18 mouse cellular contexts compared by ENCODE assay signal in genomic region chr9:58521883-58522423, GRCm38 (mm10). TPM values are rescaled to one million over a fixed set of nuclear protein-coding genes. Genes with fewer than 3 reads are reported as not detected.
DNase-seq lines count a peak whose midpoint lies in the region; ATAC-seq and TF ChIP-seq lines count a peak whose summit lies in the region.
"Had no signal": no experiment of that assay in that cellular context is flagged by ENCODE, and none has a peak within 500 bp of the region (broad histone marks: within the 10 kb centered on the region; RNA-seq: fewer than 3 reads in every experiment).

No protein-coding gene starts in this region.

- 48% methylated on average over 4 of the region's 4 CpGs for WGBS in heart, embryonic 11.5 days (ENCODE audit: insufficient replicate concordance)
- 33% methylated on average over 4 of the region's 4 CpGs for WGBS in lung, adult 2 months

- H3K4me2 ChIP-seq in heart, embryonic 11.5 days, result no peak overlapping the region
- H3K4me2 ChIP-seq: embryonic facial prominence, embryonic 12.5 days; forebrain, embryonic 13.5 days; hindbrain, embryonic 12.5 days; limb, embryonic 15.5 days had no signal

- no peak overlapping the region for H3K4me3 ChIP-seq in heart, embryonic 11.5 days (ENCODE audit: low read depth, low read length)
- H3K4me3 ChIP-seq in megakaryocyte, embryonic 14.5 days (replicated peaks), result peak overlapping the region; percentile 42
- no peak overlapping the region for H3K4me3 ChIP-seq in lung, adult 2 months (replicated peaks; ENCODE audit: extremely low read depth, low read depth, low read length)
- H3K4me3 ChIP-seq: embryonic facial prominence, embryonic 12.5 days; forebrain, embryonic 13.5 days; hindbrain, embryonic 12.5 days; limb, embryonic 15.5 days had no signal

- no peaks in the 10 kb centered on the region; the same call in 1 of the 2 replicates for H3K36me3 ChIP-seq in heart, embryonic 11.5 days (ENCODE audit: control insufficient read depth, insufficient read depth, low read length)
- H3K36me3 ChIP-seq in megakaryocyte, embryonic 14.5 days (replicated peaks; ENCODE audit: low read length), result peaks cover 8% of the 10 kb centered on the region

- no peaks in the 10 kb centered on the region for H3K27me3 ChIP-seq in heart, embryonic 11.5 days (ENCODE audit: control insufficient read depth, insufficient read depth, low read length)
- H3K27me3 ChIP-seq in megakaryocyte, embryonic 14.5 days (replicated peaks), result peaks cover 8% of the 10 kb centered on the region
- H3K27me3 ChIP-seq: embryonic facial prominence, embryonic 12.5 days; forebrain, embryonic 13.5 days; hindbrain, embryonic 12.5 days; limb, embryonic 15.5 days had no signal

- TF ChIP-seq CTCF in lung, adult 2 months (IDR thresholded peaks at IDR 0.05; ENCODE audit: insufficient read depth, low read length), result no peak

- no peaks in the 10 kb centered on the region for H3K9me3 ChIP-seq in heart, embryonic 11.5 days (replicated peaks; ENCODE audit: control insufficient read depth, low read length)
- no peaks in the 10 kb centered on the region for H3K9me3 ChIP-seq in megakaryocyte, embryonic 14.5 days
- H3K9me3 ChIP-seq: embryonic facial prominence, embryonic 12.5 days; forebrain, embryonic 13.5 days; hindbrain, embryonic 12.5 days; limb, embryonic 15.5 days had no signal

- ATAC-seq in heart, embryonic 11.5 days (replicated peaks; ENCODE audit: insufficient number of reproducible peaks, low FRiP score, low TSS enrichment), result no peak
- no peak for ATAC-seq in megakaryocyte, adult 5-6 weeks (ENCODE audit: poor library complexity, severe bottlenecking)
- no peak for ATAC-seq in megakaryocyte-erythroid progenitor cell, adult 5-6 weeks (replicated peaks; ENCODE audit: low FRiP score, low TSS enrichment, poor library complexity, severe bottlenecking)
- ATAC-seq: activated CD4-positive, CD25-positive, alpha-beta regulatory T cell, adult 4 months; CD4-positive, CD25-positive, alpha-beta regulatory T cell, adult 4 months; forebrain, embryonic 13.5 days; intestine, embryonic 16.5 days had no signal

- H3K4me1 ChIP-seq in heart, embryonic 11.5 days (ENCODE audit: control insufficient read depth, insufficient read depth, low read length), result peaks cover 4% of the 10 kb centered on the region; the same call in 1 of the 2 replicates
- H3K4me1 ChIP-seq in megakaryocyte, embryonic 14.5 days, result peaks cover 45% of the 10 kb centered on the region
- no peaks in the 10 kb centered on the region for H3K4me1 ChIP-seq in lung, adult 2 months (ENCODE audit: control insufficient read depth, insufficient read depth, low read length)

- DNase-seq in heart, adult 9 months (ENCODE audit: low spot score in 2 of 2), result peak; percentile 18 to 24
- peak; percentile 86 for DNase-seq in fibroblast of lung, adult 2 months (ENCODE audit: low read depth)
- peak; percentile 33 for DNase-seq in skeletal muscle tissue, adult 2 months (ENCODE audit: low read depth, low spot score)
- DNase-seq in lung, adult 2 months, result no peak
- DNase-seq: cerebellum, postnatal 10 days; midbrain, embryonic 14.5 days; thymus, postnatal 14 days had no signal

- no peak for TF ChIP-seq POLR2A in lung, adult 2 months (IDR thresholded peaks at IDR 0.05; ENCODE audit: borderline replicate concordance, extremely low read depth, low read depth, low read length)

- no peak overlapping the region for H3K27ac ChIP-seq in heart, embryonic 11.5 days (ENCODE audit: low read depth, low read length)
- H3K27ac ChIP-seq: embryonic facial prominence, embryonic 12.5 days; forebrain, embryonic 13.5 days; hindbrain, embryonic 12.5 days; limb, embryonic 15.5 days had no signal

- H3K9ac ChIP-seq in heart, embryonic 11.5 days (ENCODE audit: low read depth, low read length), result no peak overlapping the region
- H3K9ac ChIP-seq: embryonic facial prominence, embryonic 12.5 days; forebrain, embryonic 13.5 days; hindbrain, embryonic 12.5 days; limb, embryonic 15.5 days had no signal

RNA-seq across cellular contexts. Expression of gene Cd276, which starts 33.3 kb away (rescaled TPM):
- 29.1 and 31.2 TPM in 2 replicates for polyA plus RNA-seq in heart, embryonic 11.5 days (2014; fragmentation: Nextera tagmentation; extraction: Ambion mirVana)
- polyA plus RNA-seq in megakaryocyte, embryonic 14.5 days (2012; ENCODE audit: insufficient read depth, low replicate concordance), result 0.52 and 1.3 TPM in 2 replicates
- 0.11 and 0.40 TPM in 2 replicates for total RNA-seq in megakaryocyte, adult 5-6 weeks (2015)
- 0.12 and 0.40 TPM in 2 replicates for total RNA-seq in megakaryocyte, adult 5-6 weeks (2017)
- polyA plus RNA-seq in lung, adult 2 months (2012; rRNA removed), result 6.8 and 8.8 TPM in 2 replicates
- 0.45 TPM in 1 of 2 replicates, not detected in the other for total RNA-seq in megakaryocyte-erythroid progenitor cell, adult 5-6 weeks (2014; fragmentation: Nextera tagmentation)
- total RNA-seq in megakaryocyte-erythroid progenitor cell, adult 5-6 weeks (2017), result not detected in 2 replicates
- polyA plus RNA-seq: activated CD4-positive, CD25-positive, alpha-beta regulatory T cell, adult 4 months; CD4-positive, CD25-positive, alpha-beta regulatory T cell, adult 4 months had no signal

RNA-seq across cellular contexts. Expression of gene Insyn1, which starts 33.5 kb away (rescaled TPM):
- 0.82 and 1.6 TPM in 2 replicates for polyA plus RNA-seq in heart, embryonic 11.5 days (2014; fragmentation: Nextera tagmentation; extraction: Ambion mirVana)
- polyA plus RNA-seq in megakaryocyte, embryonic 14.5 days (2012; ENCODE audit: insufficient read depth, low replicate concordance), result 1.3 and 2.8 TPM in 2 replicates
- total RNA-seq in megakaryocyte, adult 5-6 weeks (2015), result not detected in 2 replicates
- not detected in 2 replicates for total RNA-seq in megakaryocyte, adult 5-6 weeks (2017)
- 10.3 and 11.4 TPM in 2 replicates for polyA plus RNA-seq in lung, adult 2 months (2012; rRNA removed)
- total RNA-seq in megakaryocyte-erythroid progenitor cell, adult 5-6 weeks (2014; fragmentation: Nextera tagmentation), result not detected in 2 replicates
- not detected in 2 replicates for total RNA-seq in megakaryocyte-erythroid progenitor cell, adult 5-6 weeks (2017)
- polyA plus RNA-seq: activated CD4-positive, CD25-positive, alpha-beta regulatory T cell, adult 4 months; CD4-positive, CD25-positive, alpha-beta regulatory T cell, adult 4 months had no signal
